Mouse (Mus musculus) frontal cortex, adult (tissue): ENCODE results near the gene Gjb3.
A peak's percentile ranks its signal among the peaks of the same experiment; 100 is the strongest.

Experiments used
- ATAC-seq: cut with Nextera tagmentation; 2 replicates; pipeline ENCODE4 v1.9.2; 2017; ENCODE audit warnings: mild to moderate bottlenecking, moderate library complexity, mixed read lengths; ENCODE audit not compliant: low TSS enrichment

The Gjb3 gene

GRCm38 (mm10) chr4:127330181-127331100 lies at the start of gene Gjb3:
Gene Gjb3 (minus strand): TSS chr4:127330844.
- no peak for ATAC-seq

GRCm38 (mm10) chr4:127377344-127377743 lies 46.7 kb upstream of the Gjb3 start:
- ATAC-seq: no peak

- ATAC-seq: no peak
These were observed 45.0 kb upstream of the Gjb3 start for GRCm38 (mm10) chr4:127375541-127376177.

GRCm38 (mm10) chr4:127374645-127375044 lies 44.0 kb upstream of the Gjb3 start:
- ATAC-seq: no peak

- no peak for ATAC-seq
These were observed 42.8 kb upstream of the Gjb3 start for GRCm38 (mm10) chr4:127373491-127373890.

- ATAC-seq: no peak
These were observed 40.9 kb upstream of the Gjb3 start for GRCm38 (mm10) chr4:127371546-127371945.

- no peak for ATAC-seq
These were observed 39.8 kb upstream of the Gjb3 start for GRCm38 (mm10) chr4:127370447-127370846.

GRCm38 (mm10) chr4:127368379-127368973 lies 37.8 kb upstream of the Gjb3 start:
- ATAC-seq: peak; percentile 67

GRCm38 (mm10) chr4:127365834-127366233 lies 35.2 kb upstream of the Gjb3 start:
- no peak for ATAC-seq

- no peak for ATAC-seq
These were observed 34.8 kb upstream of the Gjb3 start for GRCm38 (mm10) chr4:127365433-127365832.

GRCm38 (mm10) chr4:127364431-127364830 lies 33.8 kb upstream of the Gjb3 start:
- no peak for ATAC-seq

GRCm38 (mm10) chr4:127363331-127363730 lies 32.7 kb upstream of the Gjb3 start:
- ATAC-seq: no peak

GRCm38 (mm10) chr4:127362520-127362919 lies 31.9 kb upstream of the Gjb3 start:
- ATAC-seq: no peak

GRCm38 (mm10) chr4:127358018-127358417 lies 27.4 kb upstream of the Gjb3 start, which contains the start of gene Gjb5:
Gene Gjb5 (minus strand): TSS chr4:127358181.
- ATAC-seq: no peak

- ATAC-seq: 0 out of 2 replicates have a peak, but pooled peaks have one; percentile 20
These were observed 24.2 kb upstream of the Gjb3 start for GRCm38 (mm10) chr4:127354506-127355485.

- peak; percentile 64; the same call in 1 of the 2 replicates for ATAC-seq
These were observed 23.4 kb upstream of the Gjb3 start, which contains the start of gene Gjb4 for GRCm38 (mm10) chr4:127353951-127354438. Gene Gjb4 (minus strand): TSS chr4:127354081.

- ATAC-seq: no peak
These were observed 21.9 kb upstream of the Gjb3 start for GRCm38 (mm10) chr4:127352594-127352993.

GRCm38 (mm10) chr4:127349560-127350300 lies 19.1 kb upstream of the Gjb3 start:
- ATAC-seq: no peak

- no peak for ATAC-seq
These were observed 14.4 kb upstream of the Gjb3 start for GRCm38 (mm10) chr4:127345000-127345399.

GRCm38 (mm10) chr4:127341372-127341771 lies 10.7 kb upstream of the Gjb3 start:
- ATAC-seq: no peak
